Mouse (Mus musculus) heart, adult 11 months (tissue): ENCODE measurements around the gene Acsl1.

Source experiments
- DNase-seq: peaks from one replicate; pipeline ENCODE4 v3.0.0; 2022

Acsl1 gene

GRCm38 (mm10) chr8:46475942-46476341, 5.1 kb downstream of the Acsl1 start:
- DNase-seq = no peak

- no peak for DNase-seq
Observed at GRCm38 (mm10) chr8:46477747-46478458, 7.1 kb downstream of the Acsl1 start.

- no peak for DNase-seq
Observed at GRCm38 (mm10) chr8:46478783-46479182, 7.9 kb downstream of the Acsl1 start.

GRCm38 (mm10) chr8:46479794-46480532, 9.1 kb downstream of the Acsl1 start:
- no peak for DNase-seq

GRCm38 (mm10) chr8:46480533-46480900, 9.7 kb downstream of the Acsl1 start:
- no peak for DNase-seq

GRCm38 (mm10) chr8:46482771-46483170, 11.9 kb downstream of the Acsl1 start:
- DNase-seq = peak; percentile 43

- DNase-seq = no peak
Observed at GRCm38 (mm10) chr8:46483247-46483646, 12.4 kb downstream of the Acsl1 start.

- peak; percentile 89 for DNase-seq
Observed at GRCm38 (mm10) chr8:46484077-46484476, 13.2 kb downstream of the Acsl1 start.

GRCm38 (mm10) chr8:46484931-46485463, 14.2 kb downstream of the Acsl1 start:
- peak; percentile 81 for DNase-seq

GRCm38 (mm10) chr8:46488085-46488561, 17.3 kb downstream of the Acsl1 start:
- DNase-seq = peak; percentile 92

- DNase-seq = peak; percentile 74
Observed at GRCm38 (mm10) chr8:46489196-46489595, 18.4 kb downstream of the Acsl1 start.

GRCm38 (mm10) chr8:46490250-46490649, 19.4 kb downstream of the Acsl1 start:
- DNase-seq = peak; percentile 35

- peak; percentile 98 for DNase-seq
Observed at GRCm38 (mm10) chr8:46490821-46491220, 20.0 kb downstream of the Acsl1 start.

- no peak for DNase-seq
Observed at GRCm38 (mm10) chr8:46493495-46494170, 22.8 kb downstream of the Acsl1 start.

- peak; percentile 91 for DNase-seq
Observed at GRCm38 (mm10) chr8:46496852-46497251, 26.0 kb downstream of the Acsl1 start.

GRCm38 (mm10) chr8:46497314-46498011, 26.6 kb downstream of the Acsl1 start:
- DNase-seq = peak; percentile 86

GRCm38 (mm10) chr8:46499376-46500061, 28.7 kb downstream of the Acsl1 start:
- DNase-seq = peak; percentile 93

- DNase-seq = no peak
Observed at GRCm38 (mm10) chr8:46502333-46503071, 31.7 kb downstream of the Acsl1 start.

- DNase-seq = peak; percentile 91
Observed at GRCm38 (mm10) chr8:46503072-46503695, 32.3 kb downstream of the Acsl1 start.

GRCm38 (mm10) chr8:46504196-46504595, 33.4 kb downstream of the Acsl1 start:
- DNase-seq = no peak
